In genomic region chr9:26747121-26747520, GRCm38 (mm10) we compare ENCODE assay signal across 30 mouse cellular contexts. TPM values are rescaled to one million over a fixed set of nuclear protein-coding genes. Genes with fewer than 3 reads are reported as not detected.
A peak's percentile ranks its signal among the peaks of the same experiment; 100 is the strongest.
DNase-seq lines count a peak whose midpoint lies in the region; ATAC-seq and TF ChIP-seq lines count a peak whose summit lies in the region.
"Had no signal": no experiment of that assay in that cellular context is flagged by ENCODE, and none has a peak within 500 bp of the region (broad histone marks: within the 10 kb centered on the region; RNA-seq: fewer than 3 reads in every experiment).

No protein-coding gene starts in this region.

- H3K4me3 ChIP-seq in hindbrain, embryonic 13.5 days: no peak overlapping the region
- no peak overlapping the region for H3K4me3 ChIP-seq in hindbrain, embryonic 16.5 days (ENCODE audit: low read length)
- no peak overlapping the region for H3K4me3 ChIP-seq in forebrain, postnatal 0 days (ENCODE audit: low read depth, low read length)
- no peak overlapping the region for H3K4me3 ChIP-seq in heart, embryonic 12.5 days
- H3K4me3 ChIP-seq: embryonic facial prominence, embryonic 13.5 days; embryonic facial prominence, embryonic 15.5 days; erythroblast, embryonic 14.5 days; forebrain, embryonic 10.5 days; forebrain, embryonic 12.5 days had no signal

- no peaks in the 10 kb centered on the region for H3K27me3 ChIP-seq in hindbrain, embryonic 13.5 days
- H3K27me3 ChIP-seq in hindbrain, embryonic 16.5 days (replicated peaks; ENCODE audit: control insufficient read depth, insufficient read depth, low read length): no peaks in the 10 kb centered on the region
- H3K27me3 ChIP-seq in forebrain, postnatal 0 days (ENCODE audit: insufficient read depth, low read length): no peaks in the 10 kb centered on the region
- H3K27me3 ChIP-seq in heart, embryonic 12.5 days (replicated peaks): no peaks in the 10 kb centered on the region
- H3K27me3 ChIP-seq: CH12.LX; embryonic facial prominence, embryonic 13.5 days; embryonic facial prominence, embryonic 15.5 days; forebrain, embryonic 12.5 days; Patski had no signal

- H3K9ac ChIP-seq in hindbrain, embryonic 13.5 days: no peak overlapping the region
- no peak overlapping the region for H3K9ac ChIP-seq in hindbrain, embryonic 16.5 days (ENCODE audit: low read depth, low read length)
- no peak overlapping the region for H3K9ac ChIP-seq in forebrain, postnatal 0 days
- H3K9ac ChIP-seq in heart, embryonic 12.5 days: no peak overlapping the region
- H3K9ac ChIP-seq: embryonic facial prominence, embryonic 13.5 days; embryonic facial prominence, embryonic 15.5 days; forebrain, embryonic 12.5 days had no signal

- 0 out of 2 replicates have a peak overlapping the region, but pooled peaks have one; percentile 40 for H3K27ac ChIP-seq in hindbrain, embryonic 13.5 days
- H3K27ac ChIP-seq in hindbrain, embryonic 16.5 days (ENCODE audit: low read depth, low read length): no peak overlapping the region
- H3K27ac ChIP-seq in forebrain, postnatal 0 days (ENCODE audit: low read depth, low read length): no peak overlapping the region
- H3K27ac ChIP-seq in heart, embryonic 12.5 days (ENCODE audit: poor library complexity, severe bottlenecking): no peak overlapping the region
- H3K27ac ChIP-seq: embryonic facial prominence, embryonic 13.5 days; embryonic facial prominence, embryonic 15.5 days; forebrain, embryonic 10.5 days; forebrain, embryonic 12.5 days had no signal

- peak; percentile 34 for DNase-seq in brain, embryonic 14.5 days (ENCODE audit: low read depth)
- peak; percentile 49 for DNase-seq in retina, embryonic 14.5 days (ENCODE audit: low spot score)
- no peak for DNase-seq in forebrain, postnatal 0 days
- DNase-seq: adrenal gland, adult 8-10 months; adrenal gland, postnatal 14 days; adrenal gland, postnatal 36 days; B cell, adult 2 months; cerebellum, adult 11 months; cerebellum, adult 18-20 months; cerebellum, adult 8-10 months; cerebellum, adult 9-11 months; cerebellum, postnatal 14 days; cerebellum, postnatal 36 days; embryo, embryonic 11 days had no signal

- 70% methylated on average over 4 of the region's 4 CpGs for WGBS in hindbrain, embryonic 13.5 days
- 60% methylated on average over 4 of the region's 4 CpGs for WGBS in hindbrain, embryonic 16.5 days
- WGBS in forebrain, postnatal 0 days: 9% methylated on average over 4 of the region's 4 CpGs
- 64% methylated on average over 4 of the region's 4 CpGs for WGBS in heart, embryonic 12.5 days

- no peak overlapping the region for H3K4me2 ChIP-seq in hindbrain, embryonic 13.5 days
- no peak overlapping the region for H3K4me2 ChIP-seq in hindbrain, embryonic 16.5 days (ENCODE audit: low read length)
- H3K4me2 ChIP-seq in forebrain, postnatal 0 days (ENCODE audit: low read depth): no peak overlapping the region
- no peak overlapping the region for H3K4me2 ChIP-seq in heart, embryonic 12.5 days
- H3K4me2 ChIP-seq: embryonic facial prominence, embryonic 13.5 days; embryonic facial prominence, embryonic 15.5 days; forebrain, embryonic 12.5 days had no signal

- no peak for TF ChIP-seq POLR2A in brain, embryonic 14.5 days (IDR thresholded peaks at IDR 0.05; ENCODE audit: borderline replicate concordance, extremely low read depth, insufficient read depth, insufficient read length, poor library complexity, severe bottlenecking)

- no peaks in the 10 kb centered on the region for H3K9me3 ChIP-seq in hindbrain, embryonic 13.5 days
- no peaks in the 10 kb centered on the region for H3K9me3 ChIP-seq in hindbrain, embryonic 16.5 days (ENCODE audit: control insufficient read depth, low read length)
- H3K9me3 ChIP-seq in forebrain, postnatal 0 days (ENCODE audit: low read length): no peaks in the 10 kb centered on the region
- H3K9me3 ChIP-seq in heart, embryonic 12.5 days (replicated peaks): no peaks in the 10 kb centered on the region
- H3K9me3 ChIP-seq: embryonic facial prominence, embryonic 13.5 days; embryonic facial prominence, embryonic 15.5 days; forebrain, embryonic 10.5 days; forebrain, embryonic 12.5 days had no signal

- ATAC-seq in hindbrain, embryonic 13.5 days (ENCODE audit: low FRiP score): no peak
- no peak for ATAC-seq in hindbrain, embryonic 16.5 days
- no peak for ATAC-seq in forebrain, postnatal 0 days
- no peak for ATAC-seq in heart, embryonic 12.5 days (ENCODE audit: insufficient number of reproducible peaks, low FRiP score)
- ATAC-seq: activated CD4-positive, CD25-positive, alpha-beta regulatory T cell, adult 4 months; CD4-positive, CD25-positive, alpha-beta regulatory T cell, adult 4 months; forebrain, embryonic 14.5 days; forebrain, embryonic 16.5 days; Patski had no signal

- H3K36me3 ChIP-seq in hindbrain, embryonic 13.5 days: peaks cover 34% of the 10 kb centered on the region
- peaks cover 6% of the 10 kb centered on the region; the same call in 1 of the 2 replicates for H3K36me3 ChIP-seq in hindbrain, embryonic 16.5 days (ENCODE audit: control insufficient read depth, insufficient read depth, low read length)
- H3K36me3 ChIP-seq in forebrain, postnatal 0 days (ENCODE audit: insufficient read depth): peaks cover 14% of the 10 kb centered on the region
- no peaks in the 10 kb centered on the region for H3K36me3 ChIP-seq in heart, embryonic 12.5 days
- H3K36me3 ChIP-seq: embryonic facial prominence, embryonic 13.5 days; embryonic facial prominence, embryonic 15.5 days; forebrain, embryonic 10.5 days; G1E had no signal

- no peak for TF ChIP-seq CTCF in brain, embryonic 14.5 days (IDR thresholded peaks at IDR 0.05; ENCODE audit: borderline replicate concordance, extremely low read depth, insufficient read depth, insufficient read length)
- TF ChIP-seq CTCF in forebrain, postnatal 0 days (IDR thresholded peaks at IDR 0.05; ENCODE audit: low read depth): no peak

- peaks cover 7% of the 10 kb centered on the region for H3K4me1 ChIP-seq in hindbrain, embryonic 13.5 days (replicated peaks)
- no peaks in the 10 kb centered on the region; the same call in 1 of the 2 replicates for H3K4me1 ChIP-seq in hindbrain, embryonic 16.5 days (ENCODE audit: control insufficient read depth, insufficient read depth, low read depth, low read length)
- no peaks in the 10 kb centered on the region for H3K4me1 ChIP-seq in forebrain, postnatal 0 days (ENCODE audit: insufficient read depth)
- no peaks in the 10 kb centered on the region for H3K4me1 ChIP-seq in heart, embryonic 12.5 days (replicated peaks)
- H3K4me1 ChIP-seq: embryonic facial prominence, embryonic 13.5 days; embryonic facial prominence, embryonic 15.5 days; forebrain, embryonic 12.5 days had no signal

RNA-seq across cellular contexts. Expression of gene B3gat1, which starts 13.6 kb away (rescaled TPM):
- polyA plus RNA-seq in hindbrain, embryonic 13.5 days (2015; fragmentation: Nextera tagmentation; extraction: Ambion mirVana): 31.7 and 31.9 TPM in 2 replicates
- 32.6 and 45.4 TPM in 2 replicates for polyA plus RNA-seq in hindbrain, embryonic 16.5 days (2015; fragmentation: Nextera tagmentation; extraction: Ambion mirVana)
- polyA plus RNA-seq in brain, embryonic 14.5 days (2012; rRNA removed): 226 and 262 TPM in 2 replicates
- 141 and 149 TPM in 2 replicates for total RNA-seq in forebrain, postnatal 0 days (2014; rRNA removed)
- polyA plus RNA-seq in forebrain, postnatal 0 days (2015; fragmentation: Nextera tagmentation; extraction: Ambion mirVana): 40.0 and 42.0 TPM in 2 replicates
- 0.14 TPM in 1 of 2 replicates, not detected in the other for polyA plus RNA-seq in heart, embryonic 12.5 days (2016; fragmentation: Nextera tagmentation; extraction: Ambion mirVana)
- total RNA-seq: CH12.LX; common myeloid progenitor, adult 5-6 weeks had no signal
- polyA plus RNA-seq: activated CD4-positive, CD25-positive, alpha-beta regulatory T cell, adult 4 months; CD4-positive, CD25-positive, alpha-beta regulatory T cell, adult 4 months; erythroblast, embryonic 14.5 days; G1E; Patski had no signal

RNA-seq across cellular contexts. Expression of gene Glb1l2, which starts 59.1 kb away (rescaled TPM):
- 2.2 and 2.4 TPM in 2 replicates for polyA plus RNA-seq in hindbrain, embryonic 13.5 days (2015; fragmentation: Nextera tagmentation; extraction: Ambion mirVana)
- polyA plus RNA-seq in hindbrain, embryonic 16.5 days (2015; fragmentation: Nextera tagmentation; extraction: Ambion mirVana): 2.6 and 3.5 TPM in 2 replicates
- 3.3 and 3.5 TPM in 2 replicates for polyA plus RNA-seq in brain, embryonic 14.5 days (2012; rRNA removed)
- total RNA-seq in forebrain, postnatal 0 days (2014; rRNA removed): 2.8 and 2.9 TPM in 2 replicates
- polyA plus RNA-seq in forebrain, postnatal 0 days (2015; fragmentation: Nextera tagmentation; extraction: Ambion mirVana): 1.7 and 1.9 TPM in 2 replicates
- 1.0 and 1.2 TPM in 2 replicates for polyA plus RNA-seq in heart, embryonic 12.5 days (2016; fragmentation: Nextera tagmentation; extraction: Ambion mirVana)
- total RNA-seq: CH12.LX; common myeloid progenitor, adult 5-6 weeks had no signal
- polyA plus RNA-seq: activated CD4-positive, CD25-positive, alpha-beta regulatory T cell, adult 4 months; CD4-positive, CD25-positive, alpha-beta regulatory T cell, adult 4 months; erythroblast, embryonic 14.5 days; G1E had no signal

Comparison
In these comparisons a context has a peak if more than half of its experiments do, and no peak if none do; other contexts are left out.
1. RNA of gene B3gat1, which starts 13.6 kb away (polyA plus RNA-seq): 226 to 262 TPM in brain, embryonic 14.5 days, 40.0 to 42.0 TPM in forebrain, postnatal 0 days, 32.6 to 45.4 TPM in hindbrain, embryonic 16.5 days and 31.7 to 31.9 TPM in hindbrain, embryonic 13.5 days; 0.14 TPM in heart, embryonic 12.5 days; every median in the first group is over 10 times any median in the second.